Mouse (Mus musculus) spleen, adult 2 months (tissue): ENCODE data around the gene Slc38a9.

Experiments
- CTCF ChIP-seq: fragments of 200-500 bp; IDR thresholded peaks from 2 replicates; pipeline ENCODE4 v1.5.1; 2011; ENCODE audit warnings: mild to moderate bottlenecking, inconsistent platforms; ENCODE audit not compliant: insufficient read depth, insufficient read length, insufficient replicate concordance; ENCODE audit errors: extremely low read depth
- POLR2A ChIP-seq: fragments of 200-500 bp; IDR thresholded peaks from 2 replicates; pipeline ENCODE4 v1.6.1; 2011; ENCODE audit warnings: low read depth, low read length, inconsistent platforms

DNA sequence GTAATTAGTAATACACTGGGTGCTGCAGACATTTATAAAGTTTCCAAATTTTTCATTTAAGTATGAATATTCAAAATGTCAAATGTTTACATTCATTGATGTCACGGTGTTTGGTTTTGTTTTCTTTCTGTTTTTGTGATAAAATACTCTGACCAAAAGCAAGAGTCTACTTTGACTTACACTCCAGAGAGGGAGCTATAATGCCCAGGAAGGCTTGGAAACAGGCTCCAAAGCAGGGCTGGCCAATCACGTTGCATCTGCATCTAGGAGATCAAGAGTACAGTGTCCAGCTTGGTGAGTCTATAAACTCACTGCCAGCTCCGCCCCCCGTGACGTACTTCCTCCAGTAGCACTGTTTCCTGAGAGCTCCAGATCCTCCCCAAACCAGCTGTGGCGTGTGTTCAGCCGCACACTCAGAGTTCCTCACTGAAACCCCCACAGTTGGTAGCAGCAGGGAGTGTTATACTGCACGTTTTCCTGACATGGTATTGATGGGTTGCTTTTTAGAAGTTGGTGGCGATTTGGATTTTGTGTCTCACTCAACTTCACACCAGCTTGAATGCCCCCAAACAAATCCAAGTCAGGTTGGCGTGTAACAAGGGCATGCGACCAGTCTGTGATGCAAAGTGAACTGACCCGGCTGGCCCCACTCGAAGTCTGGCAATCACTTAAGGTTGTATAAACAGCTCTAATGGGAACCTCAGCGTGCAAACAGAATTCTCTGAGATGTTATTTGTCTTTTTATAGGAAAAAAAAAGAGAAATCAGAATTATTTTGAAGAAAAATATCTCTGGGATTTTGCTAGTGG lies 74.6 kb downstream of the Slc38a9 start:
- no peak for TF ChIP-seq CTCF
- no peak for TF ChIP-seq POLR2A
